Mouse (Mus musculus) CH12.LX (cell line): Measurements from ENCODE around the gene Dhx15. TPM values are rescaled to one million over a fixed set of nuclear protein-coding genes. Genes with fewer than 3 reads are reported as not detected.
A peak's percentile ranks its signal among the peaks of the same experiment; 100 is the strongest.

Source experiments
- DNase-seq: peaks from one replicate; pipeline ENCODE4 v3.0.0-alpha.2; 2013; ENCODE audit errors: extremely low read depth
- H3K27ac ChIP-seq: 2 replicates; pipeline ENCODE4 v1.5.1; 2012; ENCODE audit warnings: low read depth, mild to moderate bottlenecking, control low read depth, moderate library complexity; ENCODE audit not compliant: insufficient read depth
- H3K27me3 ChIP-seq: replicated peaks from 2 replicates; pipeline ENCODE3; 2012; ENCODE audit warnings: inconsistent platforms
- H3K36me3 ChIP-seq, 2 experiments: replicated peaks in 1 of 2; 2 replicates each; pipeline versions ENCODE3 to v1.6.1; 2012; ENCODE audit warnings: inconsistent platforms in 1 of 2, low read length in 1 of 2, mild to moderate bottlenecking in 1 of 2, mixed read lengths in 1 of 2, moderate library complexity in 1 of 2; ENCODE audit not compliant: control insufficient read depth in 1 of 2, insufficient read depth in 1 of 2
- H3K4me1 ChIP-seq, 2 experiments: 2 replicates each; pipeline ENCODE4 v1.6.1; 2012; ENCODE audit warnings: inconsistent platforms in 1 of 2, moderate library complexity in 1 of 2; ENCODE audit not compliant: insufficient read depth in 2 of 2, control insufficient read depth in 1 of 2
- H3K4me2 ChIP-seq: 2 replicates; pipeline ENCODE4 v1.6.1; 2012; ENCODE audit warnings: low read depth, mild to moderate bottlenecking, control low read depth; ENCODE audit not compliant: poor library complexity, insufficient read depth, severe bottlenecking
- H3K4me3 ChIP-seq, 3 experiments: fragments of 150-350 bp in 1 of 3; sonication (generic) in 1 of 3; replicated peaks in 1 of 3; 2 replicates each; pipeline versions ENCODE3 to v1.5.1; 2011 to 2012; ENCODE audit warnings: low read depth in 2 of 3, low read length in 2 of 3, mild to moderate bottlenecking in 2 of 3, moderate library complexity in 2 of 3, control low read depth in 1 of 3, improper control_type of control experiment in 1 of 3, inconsistent platforms in 1 of 3, mixed read lengths in 1 of 3; ENCODE audit not compliant: poor library complexity in 1 of 3
- H3K79me2 ChIP-seq: replicated peaks from 2 replicates; pipeline ENCODE4 v1.6.1; 2012; ENCODE audit warnings: mild to moderate bottlenecking, moderate library complexity; ENCODE audit not compliant: control insufficient read depth, poor library complexity, insufficient read depth, severe bottlenecking; ENCODE audit errors: extremely low read depth
- H3K9ac ChIP-seq: 2 replicates; pipeline ENCODE4 v1.6.1; 2012; ENCODE audit warnings: low read depth, mild to moderate bottlenecking, control low read depth, moderate library complexity; ENCODE audit not compliant: insufficient read depth
- H3K9me3 ChIP-seq: replicated peaks from 2 replicates; pipeline ENCODE3; 2012; ENCODE audit warnings: low read length, inconsistent platforms, mixed read lengths
- EP300 ChIP-seq: IDR thresholded peaks from 2 replicates; pipeline ENCODE4 v1.6.1; 2011; ENCODE audit warnings: low read length, improper control_type of control experiment
- KAT2A ChIP-seq: IDR thresholded peaks from 2 replicates; pipeline ENCODE4 v1.6.1; 2012; ENCODE audit warnings: low read length, improper control_type of control experiment, inconsistent platforms; ENCODE audit not compliant: insufficient replicate concordance
- MYC ChIP-seq: IDR thresholded peaks from 2 replicates; pipeline ENCODE4 v1.6.1; 2011; ENCODE audit warnings: low read depth, mild to moderate bottlenecking, improper control_type of control experiment, low read length
- NRF1 ChIP-seq: IDR thresholded peaks from 2 replicates; pipeline ENCODE4 v1.6.1; 2014; ENCODE audit warnings: low read depth, mild to moderate bottlenecking, inconsistent platforms, low read length, improper control_type of control experiment, moderate library complexity
- PAX5 ChIP-seq: IDR thresholded peaks from 2 replicates; pipeline ENCODE4 v1.6.1; 2012; ENCODE audit warnings: low read length, inconsistent platforms, mixed read lengths
- TCF12 ChIP-seq: IDR thresholded peaks from 2 replicates; pipeline ENCODE4 v1.6.1; 2014; ENCODE audit warnings: low read depth, mild to moderate bottlenecking, inconsistent platforms, low read length, improper control_type of control experiment
- ZKSCAN1 ChIP-seq: IDR thresholded peaks from 2 replicates; pipeline ENCODE4 v1.6.1; 2012; ENCODE audit warnings: low read depth, inconsistent platforms, low read length, improper control_type of control experiment, borderline replicate concordance
- ZNF384 ChIP-seq: IDR thresholded peaks from 2 replicates; pipeline ENCODE4 v1.6.1; 2012; ENCODE audit warnings: low read depth, low read length, improper control_type of control experiment, inconsistent platforms
- dilution Hi-C: fragments of 300-500 bp; cut with MboI; formaldehyde crosslinking; loops from 2 replicates; pipeline ENCODE4 v1.14.3; 2020; ENCODE audit warnings: low sequenced_read_pairs; ENCODE audit not compliant: extremely low pct_unique_long_range_greater_than_20kb, extremely low pct_ligation_motif_present
- in situ Hi-C: fragments of 300-500 bp; cut with MboI; formaldehyde crosslinking; loops from 3 replicates; pipeline ENCODE4 v1.14.3; 2019; ENCODE audit warnings: low sequenced_read_pairs, low pct_ligation_motif_present, low pct_unique_long_range_greater_than_20kb, mixed read lengths
- polyA plus RNA-seq: library from polyadenylated mRNA; unstranded; fragments of >175 nt; gene quantifications from 2 replicates; pipeline ENCODE4 v1.2.1, GENCODE M21; 2012; ENCODE audit warnings: low read depth; ENCODE audit not compliant: insufficient read length
- total RNA-seq, 2 experiments: library from RNA; depleted of rRNA; stranded (reverse); fragments of 300-350 nt in 1 of 2; fragments of >200 nt in 1 of 2; gene quantifications; 2 replicates each; pipeline ENCODE4 v1.2.3; 2012 to 2014

The Dhx15 gene
- total and polyA plus RNA-seq, 3 experiments: 101 to 355 (median 287) TPM

GRCm38 (mm10) chr5:52114751-52115451 lies 75.4 kb downstream of the Dhx15 start:
- Histone ChIP-seq H3K4me3 (peak overlapping the region; percentile 44 to 96 (median 60)), H3K9ac (0 out of 2 replicates have a peak overlapping the region, but pooled peaks have one; percentile 39), H3K4me2 (peak overlapping the region; percentile 45), H3K27ac (no peak overlapping the region), H3K27me3 (no peaks in the 10 kb centered on the region), H3K36me3 (no peaks in the 10 kb centered on the region), H3K4me1 (peaks cover 8 to 45% of the 10 kb centered on the region in 2 experiments; a peak in 3 of 4 replicates), H3K9me3 (peaks cover 19% of the 10 kb centered on the region), H3K79me2 (no peaks in the 10 kb centered on the region)
- dilution Hi-C loops: no loop called here
- DNase-seq: no peak
- TF ChIP-seq NRF1 (no peak), PAX5 (no peak), ZNF384 (no peak), KAT2A (no peak), ZKSCAN1 (no peak), TCF12 (no peak)
- in situ Hi-C loops: loop anchor here (10.0 kb wide), 1 partner anchor 120 kb away; no protein-coding TSS in a partner anchor

- Histone ChIP-seq H3K4me2 (no peak overlapping the region), H3K79me2 (no peaks in the 10 kb centered on the region), H3K27me3 (no peaks in the 10 kb centered on the region), H3K9me3 (peaks cover 19% of the 10 kb centered on the region), H3K4me3 (no peak overlapping the region), H3K36me3 (no peaks in the 10 kb centered on the region), H3K27ac (no peak overlapping the region), H3K9ac (no peak overlapping the region), H3K4me1 (peaks cover 8 to 45% of the 10 kb centered on the region in 2 experiments; a peak in 3 of 4 replicates)
- dilution Hi-C loops (no loop called here), in situ Hi-C loops (loop anchor here (10.0 kb wide), 1 partner anchor 121 kb away; no protein-coding TSS in a partner anchor)
- no peak for TF ChIP-seq EP300
- DNase-seq: no peak
Observed at GRCm38 (mm10) chr5:52113851-52114731, 76.2 kb downstream of the Dhx15 start.

- Histone ChIP-seq H3K36me3 (no peaks in the 10 kb centered on the region), H3K27me3 (no peaks in the 10 kb centered on the region), H3K4me2 (no peak overlapping the region), H3K27ac (no peak overlapping the region), H3K9ac (no peak overlapping the region), H3K79me2 (no peaks in the 10 kb centered on the region), H3K4me1 (peaks cover 8 to 42% of the 10 kb centered on the region in 2 experiments; a peak in 3 of 4 replicates), H3K9me3 (peaks cover 19% of the 10 kb centered on the region), H3K4me3 (no peak overlapping the region)
- dilution Hi-C loops (no loop called here), in situ Hi-C loops (loop anchor here (10.0 kb wide), 1 partner anchor 122 kb away; no protein-coding TSS in a partner anchor)
- TF ChIP-seq MYC (no peak), ZNF384 (no peak)
- no peak for DNase-seq
Observed at GRCm38 (mm10) chr5:52112953-52113841, 77.1 kb downstream of the Dhx15 start.
